Comparison of ENCODE assay signal across 24 mouse cellular contexts in genomic region chr11:53821945-53822338, GRCm38 (mm10). TPM values are rescaled to one million over a fixed set of nuclear protein-coding genes. Genes with fewer than 3 reads are reported as not detected.
DNase-seq lines count a peak whose midpoint lies in the region; ATAC-seq lines count a peak whose summit lies in the region.
"Had no signal": no experiment of that assay in that cellular context is flagged by ENCODE, and none has a peak within 500 bp of the region (broad histone marks: within the 10 kb centered on the region; RNA-seq: fewer than 3 reads in every experiment).

No protein-coding gene starts in this region.

- H3K9me3 ChIP-seq in intestine, embryonic 15.5 days = no peaks in the 10 kb centered on the region
- no peaks in the 10 kb centered on the region for H3K9me3 ChIP-seq in intestine, embryonic 16.5 days (ENCODE audit: control insufficient read depth, low read length)
- H3K9me3 ChIP-seq: embryonic facial prominence, embryonic 12.5 days; embryonic facial prominence, embryonic 15.5 days; hindbrain, embryonic 12.5 days; hindbrain, embryonic 15.5 days had no signal

- no peak overlapping the region for H3K9ac ChIP-seq in intestine, embryonic 15.5 days
- no peak overlapping the region for H3K9ac ChIP-seq in intestine, embryonic 16.5 days (ENCODE audit: low read depth, low read length)
- H3K9ac ChIP-seq: embryonic facial prominence, embryonic 12.5 days; embryonic facial prominence, embryonic 15.5 days; forebrain, postnatal 0 days; hindbrain, embryonic 12.5 days; hindbrain, embryonic 15.5 days had no signal

- peak; percentile 34; the same call in 1 of the 2 replicates for ATAC-seq in intestine, embryonic 15.5 days
- no peak for ATAC-seq in intestine, embryonic 16.5 days
- ATAC-seq: forebrain, embryonic 14.5 days; forebrain, postnatal 0 days had no signal

- intact Hi-C loops in left cerebral cortex, postnatal 10 days (cut with DNase I) = no loop called here

- no peaks in the 10 kb centered on the region for H3K36me3 ChIP-seq in intestine, embryonic 15.5 days
- H3K36me3 ChIP-seq in intestine, embryonic 16.5 days (ENCODE audit: control insufficient read depth, insufficient read depth, low read length) = no peaks in the 10 kb centered on the region
- H3K36me3 ChIP-seq: embryonic facial prominence, embryonic 12.5 days; embryonic facial prominence, embryonic 15.5 days; hindbrain, embryonic 12.5 days; hindbrain, embryonic 15.5 days had no signal

- no peak overlapping the region for H3K4me3 ChIP-seq in intestine, embryonic 15.5 days (replicated peaks)
- no peak overlapping the region for H3K4me3 ChIP-seq in intestine, embryonic 16.5 days (ENCODE audit: low read length)
- H3K4me3 ChIP-seq: embryonic facial prominence, embryonic 12.5 days; embryonic facial prominence, embryonic 15.5 days; gastrocnemius, adult 2 months; hindbrain, embryonic 12.5 days; hindbrain, embryonic 15.5 days had no signal

- H3K4me2 ChIP-seq in intestine, embryonic 15.5 days (replicated peaks) = no peak overlapping the region
- H3K4me2 ChIP-seq in intestine, embryonic 16.5 days (ENCODE audit: low read depth, low read length) = no peak overlapping the region
- H3K4me2 ChIP-seq: embryonic facial prominence, embryonic 12.5 days; embryonic facial prominence, embryonic 15.5 days; heart, embryonic 11.5 days; hindbrain, embryonic 12.5 days; hindbrain, embryonic 15.5 days had no signal

- no peaks in the 10 kb centered on the region for H3K4me1 ChIP-seq in intestine, embryonic 15.5 days (replicated peaks)
- H3K4me1 ChIP-seq in intestine, embryonic 16.5 days (ENCODE audit: control insufficient read depth, insufficient read depth, low read length) = peaks cover 11% of the 10 kb centered on the region; the same call in 1 of the 2 replicates
- H3K4me1 ChIP-seq: embryonic facial prominence, embryonic 12.5 days; embryonic facial prominence, embryonic 15.5 days; hindbrain, embryonic 12.5 days; hindbrain, embryonic 15.5 days had no signal

- no peak overlapping the region for H3K27ac ChIP-seq in intestine, embryonic 15.5 days
- H3K27ac ChIP-seq in intestine, embryonic 16.5 days (ENCODE audit: low read length) = no peak overlapping the region
- H3K27ac ChIP-seq: embryonic facial prominence, embryonic 12.5 days; embryonic facial prominence, embryonic 15.5 days; gastrocnemius, adult 2 months; hindbrain, embryonic 12.5 days; hindbrain, embryonic 15.5 days had no signal

- 90% methylated on average over 3 of the region's 3 CpGs for WGBS in intestine, embryonic 15.5 days
- WGBS in intestine, embryonic 16.5 days = 89% methylated on average over 3 of the region's 3 CpGs

- DNase-seq in A20 (ENCODE audit: low read depth, low spot score) (peak; percentile 42), NIH3T3 (ENCODE audit: low read depth) (peak; percentile 41)
- no peak for DNase-seq in right cerebral cortex, postnatal 10 days (ENCODE audit: low spot score in 2 of 2)
- DNase-seq in left cerebral cortex, postnatal 10 days (ENCODE audit: extremely low spot score in 1 of 2, low spot score in 2 of 2) = no peak
- DNase-seq: adrenal gland, postnatal 10 days; adrenal gland, postnatal 36 days; B cell, adult 2 months; cerebellum, adult 18-20 months; cerebellum, adult 9-10 months; cerebellum, postnatal 14 days; forebrain, postnatal 0 days had no signal

- H3K27me3 ChIP-seq in intestine, embryonic 15.5 days (replicated peaks) = no peaks in the 10 kb centered on the region
- H3K27me3 ChIP-seq in intestine, embryonic 16.5 days (replicated peaks; ENCODE audit: control insufficient read depth, insufficient read depth, low read length) = no peaks in the 10 kb centered on the region
- H3K27me3 ChIP-seq: embryonic facial prominence, embryonic 12.5 days; embryonic facial prominence, embryonic 15.5 days; hindbrain, embryonic 12.5 days; hindbrain, embryonic 15.5 days; Patski had no signal

RNA-seq across cellular contexts. Expression of gene Gm12216, which starts 37.1 kb away (rescaled TPM):
- 1.2 and 1.7 TPM in 2 replicates for polyA plus RNA-seq in intestine, embryonic 15.5 days (2015; fragmentation: Nextera tagmentation; extraction: Ambion mirVana)
- polyA plus RNA-seq in intestine, embryonic 16.5 days (2015; fragmentation: Nextera tagmentation; extraction: Ambion mirVana) = 1.7 and 2.4 TPM in 2 replicates
- total RNA-seq in left cerebral cortex, postnatal 10 days (2021) = 1 to 10 TPM in 1 of 2 experiments, under 1 TPM in 1; 0.85 to 1.5 TPM
- total RNA-seq: forebrain, postnatal 0 days had no signal
- polyA plus RNA-seq: forebrain, embryonic 11.5 days; forebrain, embryonic 14.5 days; heart, embryonic 11.5 days; hindbrain, embryonic 12.5 days had no signal

RNA-seq across cellular contexts. Expression of gene Gm17334, which starts 49.0 kb away (rescaled TPM):
- 0.26 and 0.32 TPM in 2 replicates for polyA plus RNA-seq in intestine, embryonic 15.5 days (2015; fragmentation: Nextera tagmentation; extraction: Ambion mirVana)
- 0.34 and 0.81 TPM in 2 replicates for polyA plus RNA-seq in intestine, embryonic 16.5 days (2015; fragmentation: Nextera tagmentation; extraction: Ambion mirVana)
- total RNA-seq in left cerebral cortex, postnatal 10 days (2021) = under 1 TPM in 1 of 2 experiments, not detected in 1; 0.41 TPM
- polyA plus RNA-seq: embryonic facial prominence, embryonic 12.5 days; forebrain, embryonic 11.5 days; forebrain, embryonic 14.5 days; forebrain, postnatal 0 days; heart, embryonic 14.5 days; heart, postnatal 0 days; hindbrain, embryonic 12.5 days; hindbrain, embryonic 15.5 days had no signal

RNA-seq across cellular contexts. Expression of gene Irf1, which starts 52.1 kb away (rescaled TPM):
- 43.5 and 45.9 TPM in 2 replicates for polyA plus RNA-seq in intestine, embryonic 15.5 days (2015; fragmentation: Nextera tagmentation; extraction: Ambion mirVana)
- polyA plus RNA-seq in intestine, embryonic 16.5 days (2015; fragmentation: Nextera tagmentation; extraction: Ambion mirVana) = 52.9 and 58.7 TPM in 2 replicates
- total RNA-seq in left cerebral cortex, postnatal 10 days (2021) = 1 to 10 TPM; 2.3 to 3.3 TPM

Comparison
In these comparisons a context has a peak if more than half of its experiments do, and no peak if none do; other contexts are left out.
1. DNase-seq: peak in A20 (single experiment) and NIH3T3 (single experiment); none in right cerebral cortex, postnatal 10 days (0 of 2) and left cerebral cortex, postnatal 10 days (0 of 2).